15 mouse cellular contexts compared by ENCODE assay signal in genomic region chr13:44059436-44059835, GRCm38 (mm10).
DNase-seq lines count a peak whose midpoint lies in the region; ATAC-seq and TF ChIP-seq lines count a peak whose summit lies in the region.
"Had no signal": no experiment of that assay in that cellular context is flagged by ENCODE, and none has a peak within 500 bp of the region (broad histone marks: within the 10 kb centered on the region; RNA-seq: fewer than 3 reads in every experiment).

No protein-coding gene starts in this region.

- H3K79me2 ChIP-seq in myocyte (ENCODE audit: control insufficient read depth, insufficient read depth) = no peaks in the 10 kb centered on the region

- no peak for TF ChIP-seq CTCF in cerebellum, adult 2 months (IDR thresholded peaks at IDR 0.05; ENCODE audit: borderline replicate concordance, insufficient read depth, low read depth, low read length)
- no peak for TF ChIP-seq CTCF in lung, adult 2 months (IDR thresholded peaks at IDR 0.05; ENCODE audit: insufficient read depth, low read length)

- H3K4me1 ChIP-seq in heart, embryonic 16.5 days (ENCODE audit: control insufficient read depth, insufficient read depth, low read length) = peaks cover 68% of the 10 kb centered on the region
- peaks cover 19% of the 10 kb centered on the region for H3K4me1 ChIP-seq in cerebellum, adult 2 months (ENCODE audit: control insufficient read depth, insufficient read depth, low read length)
- H3K4me1 ChIP-seq in lung, adult 2 months (ENCODE audit: control insufficient read depth, insufficient read depth, low read length) = peaks cover 14% of the 10 kb centered on the region; the same call in 1 of the 2 replicates

- no peak overlapping the region for H3K4me2 ChIP-seq in heart, embryonic 16.5 days (ENCODE audit: low read depth, low read length)
- no peak overlapping the region for H3K4me2 ChIP-seq in myocyte (ENCODE audit: low read depth)
- H3K4me2 ChIP-seq: hindbrain, embryonic 13.5 days; liver, embryonic 13.5 days; midbrain, embryonic 13.5 days had no signal

- no peaks in the 10 kb centered on the region for H3K9me3 ChIP-seq in heart, embryonic 16.5 days (replicated peaks; ENCODE audit: control insufficient read depth, low read length)
- H3K9me3 ChIP-seq: hindbrain, embryonic 13.5 days; liver, embryonic 13.5 days; midbrain, embryonic 13.5 days had no signal

- peak; percentile 55; the same call in 1 of the 2 replicates for ATAC-seq in heart, embryonic 16.5 days (replicated peaks; ENCODE audit: extremely low read depth, insufficient read depth, low FRiP score)
- ATAC-seq: midbrain, embryonic 13.5 days had no signal

- H3K4me3 ChIP-seq in heart, embryonic 16.5 days (ENCODE audit: low read length) = no peak overlapping the region
- no peak overlapping the region for H3K4me3 ChIP-seq in cerebellum, adult 2 months (replicated peaks; ENCODE audit: insufficient read depth, low read depth, low read length)
- H3K4me3 ChIP-seq in myocyte = no peak overlapping the region
- no peak overlapping the region for H3K4me3 ChIP-seq in lung, adult 2 months (replicated peaks; ENCODE audit: extremely low read depth, low read depth, low read length)
- H3K4me3 ChIP-seq: hindbrain, embryonic 13.5 days; liver, embryonic 13.5 days; midbrain, embryonic 13.5 days had no signal

- TF ChIP-seq POLR2A in cerebellum, adult 2 months (IDR thresholded peaks at IDR 0.05; ENCODE audit: borderline replicate concordance, insufficient read depth, low read length) = no peak
- no peak for TF ChIP-seq POLR2A in myocyte (IDR thresholded peaks at IDR 0.05; ENCODE audit: insufficient read length, low read depth)
- no peak for TF ChIP-seq POLR2A in lung, adult 2 months (IDR thresholded peaks at IDR 0.05; ENCODE audit: borderline replicate concordance, extremely low read depth, low read depth, low read length)

- H3K27me3 ChIP-seq in heart, embryonic 16.5 days (ENCODE audit: control insufficient read depth, insufficient read depth, low read length) = no peaks in the 10 kb centered on the region
- H3K27me3 ChIP-seq in cerebellum, adult 2 months (ENCODE audit: control insufficient read depth, insufficient read depth, low read length) = no peaks in the 10 kb centered on the region
- no peaks in the 10 kb centered on the region for H3K27me3 ChIP-seq in myocyte (ENCODE audit: control insufficient read depth, insufficient read depth, insufficient read length)
- H3K27me3 ChIP-seq: liver, embryonic 13.5 days had no signal

- 26% methylated on average over 8 of the region's 8 CpGs for WGBS in heart, embryonic 16.5 days
- WGBS in cerebellum, adult 2 months = 18% methylated on average over 8 of the region's 8 CpGs
- 36% methylated on average over 8 of the region's 8 CpGs for WGBS in lung, adult 2 months

- H3K36me3 ChIP-seq in heart, embryonic 16.5 days (ENCODE audit: control insufficient read depth, insufficient read depth) = no peaks in the 10 kb centered on the region
- no peaks in the 10 kb centered on the region for H3K36me3 ChIP-seq in myocyte (ENCODE audit: control insufficient read depth, insufficient read depth)
- H3K36me3 ChIP-seq: hindbrain, embryonic 13.5 days; liver, embryonic 13.5 days; midbrain, embryonic 13.5 days had no signal

- no peak for DNase-seq in heart, adult 18-20 months
- DNase-seq in cerebellum, adult 2 months = peak; percentile 40 to 62
- no peak for DNase-seq in testis, postnatal 10 days (ENCODE audit: low spot score)
- no peak for DNase-seq in lung, adult 2 months
- DNase-seq in kidney, adult 11 months = no peak
- DNase-seq: adrenal gland, postnatal 10 days; kidney, adult 18-20 months; kidney, postnatal 36 days; liver, embryonic 13.5 days; lung, postnatal 10 days; right cerebral cortex, postnatal 4 days had no signal

- H3K27ac ChIP-seq in heart, embryonic 16.5 days (ENCODE audit: low read length) = peak overlapping the region; percentile 91
- H3K27ac ChIP-seq in cerebellum, adult 2 months (ENCODE audit: insufficient read depth, low read length) = no peak overlapping the region
- H3K27ac ChIP-seq: hindbrain, embryonic 13.5 days; liver, embryonic 13.5 days; midbrain, embryonic 13.5 days had no signal

- H3ac ChIP-seq in myocyte (ENCODE audit: control insufficient read depth, insufficient read length) = no peak overlapping the region

- H3K9ac ChIP-seq in heart, embryonic 16.5 days (ENCODE audit: low read length) = no peak overlapping the region
- H3K9ac ChIP-seq: hindbrain, embryonic 13.5 days; liver, embryonic 13.5 days; midbrain, embryonic 13.5 days had no signal

TF ChIP-seq in myocyte, 11 proteins besides CTCF, POLR2A, EP300 and RAD21:
- no peak for TF ChIP-seq TCF3 (IDR thresholded peaks at IDR 0.05; ENCODE audit: insufficient read length, low read depth)
- peak in 1 of 3 experiments; percentile 64 for TF ChIP-seq MYOG (IDR thresholded peaks at IDR 0.05; ENCODE audit: control insufficient read depth in 1 of 3, insufficient read depth in 1 of 3, insufficient read length in 2 of 3, low read depth in 2 of 3)
- TF ChIP-seq CEBPB (IDR thresholded peaks at IDR 0.05; ENCODE audit: insufficient read depth, poor library complexity, severe bottlenecking) = no peak
- TF ChIP-seq MAX (IDR thresholded peaks at IDR 0.05; ENCODE audit: low read depth) = no peak
- peak in 2 of 3 experiments; percentile 12 to 91 for TF ChIP-seq MYOD1 (IDR thresholded peaks at IDR 0.05; ENCODE audit: control insufficient read depth in 1 of 3, insufficient read length in 2 of 3, low read depth in 2 of 3)
- no peak for TF ChIP-seq REST (IDR thresholded peaks at IDR 0.05; ENCODE audit: insufficient read depth, insufficient read length)

Comparison
In these comparisons a context has a peak if more than half of its experiments do, and no peak if none do; other contexts are left out.
1. DNase-seq: peak in cerebellum, adult 2 months (2 of 2); none in heart, adult 18-20 months (0 of 2), testis, postnatal 10 days (single experiment), lung, adult 2 months (single experiment) and kidney, adult 11 months (single experiment).